Mouse (Mus musculus) layer of hippocampus, adult 9-10 months (tissue): ENCODE measurements at regions not wholly inside any gene's neighbourhood (a gene's known extent, or its start where the extent isn't known, plus 50 kb on each side); places are given as distances from the start of the nearest gene placed in this dataset.

Source experiments
- DNase-seq: peaks from one replicate; pipeline ENCODE4 v3.0.0; 2022; ENCODE audit warnings: low spot score

GRCm38 (mm10) chrX:61046700-61047099, 138.7 kb downstream of the Cdr1 start:
- peak; percentile 8 for DNase-seq

GRCm38 (mm10) chrX:61043147-61043546, 142.2 kb downstream of the Cdr1 start:
- DNase-seq: no peak
